Mouse (Mus musculus): ENCODE data around the gene Kifc1.
"Not testable (repeated sequence)": the region's sequence is repeated elsewhere in the genome, so short reads cannot be mapped to it uniquely, and the experiment has no call there.

The Kifc1 gene

GRCm38 (mm10) chr17:33875797-33876196 lies 14.7 kb downstream of the Kifc1 start:
- not testable (repeated sequence) for H3K9me3 ChIP-seq (ENCODE audit: low read length); H3K27me3 ChIP-seq (ENCODE audit: insufficient read depth, low read length); H3K4me3 ChIP-seq (replicated peaks; ENCODE audit: low read length)
- TF ChIP-seq CTCF (conservative IDR thresholded peaks at IDR 0.05; ENCODE audit: low read length): peak; percentile 12; the same call in 1 of the 2 replicates
- H3K4me1 ChIP-seq (replicated peaks; ENCODE audit: low read depth, low read length): peaks cover 22% of the 10 kb centered on the region
- H3K36me3 ChIP-seq (ENCODE audit: insufficient read depth, low read length): peaks cover 59% of the 10 kb centered on the region

GRCm38 (mm10) chr17:33874411-33874810 lies 16.1 kb downstream of the Kifc1 start:
- Histone ChIP-seq H3K27me3 (ENCODE audit: insufficient read depth, low read length) (no peaks in the 10 kb centered on the region), H3K36me3 (ENCODE audit: insufficient read depth, low read length) (peaks cover 45% of the 10 kb centered on the region), H3K4me1 (replicated peaks; ENCODE audit: low read depth, low read length) (peaks cover 20% of the 10 kb centered on the region), H3K9me3 (ENCODE audit: low read length) (no peaks in the 10 kb centered on the region), H3K4me3 (replicated peaks; ENCODE audit: low read length) (peak overlapping the region; percentile 23; the same call in 1 of the 2 replicates)
- TF ChIP-seq NANOG (IDR thresholded peaks at IDR 0.05; ENCODE audit: borderline replicate concordance, low read length): no peak
- TF ChIP-seq CTCF (conservative IDR thresholded peaks at IDR 0.05; ENCODE audit: low read length): no peak
- TF ChIP-seq POU5F1 (IDR thresholded peaks at IDR 0.05; ENCODE audit: borderline replicate concordance, low read length): no peak

- H3K4me1 ChIP-seq (replicated peaks; ENCODE audit: low read depth, low read length): peaks cover 20% of the 10 kb centered on the region
- H3K36me3 ChIP-seq (ENCODE audit: insufficient read depth, low read length): peaks cover 36% of the 10 kb centered on the region
- H3K9me3 ChIP-seq (ENCODE audit: low read length); H3K27me3 ChIP-seq (ENCODE audit: insufficient read depth, low read length): not testable (repeated sequence)
- H3K4me3 ChIP-seq (replicated peaks; ENCODE audit: low read length): peak within 1 kb of the TSS; percentile 23; the same call in 1 of the 2 replicates
Observed at GRCm38 (mm10) chr17:33873537-33873936, 16.9 kb downstream of the Kifc1 start, which contains the start of gene Gm7029. Gene Gm7029 (plus strand): TSS chr17:33873837.

- no peaks in the 10 kb centered on the region for H3K27me3 ChIP-seq (ENCODE audit: insufficient read depth, low read length)
- peaks cover 19% of the 10 kb centered on the region for H3K4me1 ChIP-seq (replicated peaks; ENCODE audit: low read depth, low read length)
- H3K4me3 ChIP-seq (replicated peaks; ENCODE audit: low read length): no peak overlapping the region
- TF ChIP-seq CTCF (conservative IDR thresholded peaks at IDR 0.05; ENCODE audit: low read length) (peak; percentile 78), POU5F1 (IDR thresholded peaks at IDR 0.05; ENCODE audit: borderline replicate concordance, low read length) (no peak), NANOG (IDR thresholded peaks at IDR 0.05; ENCODE audit: borderline replicate concordance, low read length) (no peak)
- H3K36me3 ChIP-seq (ENCODE audit: insufficient read depth, low read length): no peaks in the 10 kb centered on the region
- H3K9me3 ChIP-seq (ENCODE audit: low read length): no peaks in the 10 kb centered on the region
Observed at GRCm38 (mm10) chr17:33865330-33866030, 25.0 kb downstream of the Kifc1 start.

- TF ChIP-seq NANOG (IDR thresholded peaks at IDR 0.05; ENCODE audit: borderline replicate concordance, low read length) (peak; percentile 40; the same call in 1 of the 2 replicates), CTCF (conservative IDR thresholded peaks at IDR 0.05; ENCODE audit: low read length) (no peak)
Observed at GRCm38 (mm10) chr17:33857816-33858215, 32.6 kb downstream of the Kifc1 start.

GRCm38 (mm10) chr17:33851331-33851730 lies 39.1 kb downstream of the Kifc1 start:
- TF ChIP-seq POU5F1 (IDR thresholded peaks at IDR 0.05; ENCODE audit: borderline replicate concordance, low read length) (no peak), NANOG (IDR thresholded peaks at IDR 0.05; ENCODE audit: borderline replicate concordance, low read length) (no peak), CTCF (conservative IDR thresholded peaks at IDR 0.05; ENCODE audit: low read length) (no peak)
- Histone ChIP-seq H3K4me1 (replicated peaks; ENCODE audit: low read depth, low read length) (peaks cover 9% of the 10 kb centered on the region), H3K27me3 (ENCODE audit: insufficient read depth, low read length) (no peaks in the 10 kb centered on the region), H3K9me3 (ENCODE audit: low read length) (peaks cover 24% of the 10 kb centered on the region), H3K36me3 (ENCODE audit: insufficient read depth, low read length) (peaks cover 40% of the 10 kb centered on the region), H3K4me3 (replicated peaks; ENCODE audit: low read length) (no peak overlapping the region)

More at GRCm38 (mm10) chr17:33857816-33858215, 32.6 kb downstream of the Kifc1 start:
- peaks cover 60% of the 10 kb centered on the region for H3K9me3 ChIP-seq (ENCODE audit: low read length)
- 0 out of 2 replicates have a peak, but pooled peaks cover 3% of the 10 kb centered on the region for H3K4me1 ChIP-seq (replicated peaks; ENCODE audit: low read depth, low read length)
- H3K27me3 ChIP-seq (ENCODE audit: insufficient read depth, low read length): no peaks in the 10 kb centered on the region
- 0 out of 2 replicates have a peak, but pooled peaks cover 5% of the 10 kb centered on the region for H3K36me3 ChIP-seq (ENCODE audit: insufficient read depth, low read length)
- no peak overlapping the region for H3K4me3 ChIP-seq (replicated peaks; ENCODE audit: low read length)

- no peak for TF ChIP-seq NANOG (IDR thresholded peaks at IDR 0.05; ENCODE audit: borderline replicate concordance, low read length)
- TF ChIP-seq POU5F1 (IDR thresholded peaks at IDR 0.05; ENCODE audit: borderline replicate concordance, low read length): no peak
- no peak for TF ChIP-seq CTCF (conservative IDR thresholded peaks at IDR 0.05; ENCODE audit: low read length)
- Histone ChIP-seq H3K36me3 (ENCODE audit: insufficient read depth, low read length) (peaks cover 49% of the 10 kb centered on the region), H3K4me3 (replicated peaks; ENCODE audit: low read length) (no peak overlapping the region), H3K27me3 (ENCODE audit: insufficient read depth, low read length) (no peaks in the 10 kb centered on the region), H3K9me3 (ENCODE audit: low read length) (no peaks in the 10 kb centered on the region), H3K4me1 (replicated peaks; ENCODE audit: low read depth, low read length) (peaks cover 37% of the 10 kb centered on the region)
Observed at GRCm38 (mm10) chr17:33848139-33848538, 42.3 kb downstream of the Kifc1 start.

- H3K36me3 ChIP-seq (ENCODE audit: insufficient read depth, low read length): peaks cover 55% of the 10 kb centered on the region
- TF ChIP-seq CTCF (conservative IDR thresholded peaks at IDR 0.05; ENCODE audit: low read length) (no peak), POU5F1 (IDR thresholded peaks at IDR 0.05; ENCODE audit: borderline replicate concordance, low read length) (no peak), NANOG (IDR thresholded peaks at IDR 0.05; ENCODE audit: borderline replicate concordance, low read length) (no peak)
- peaks cover 51% of the 10 kb centered on the region for H3K4me1 ChIP-seq (replicated peaks; ENCODE audit: low read depth, low read length)
- no peaks in the 10 kb centered on the region for H3K9me3 ChIP-seq (ENCODE audit: low read length)
- peak overlapping the region; percentile 98 for H3K4me3 ChIP-seq (replicated peaks; ENCODE audit: low read length)
- no peaks in the 10 kb centered on the region for H3K27me3 ChIP-seq (ENCODE audit: insufficient read depth, low read length)
Observed at GRCm38 (mm10) chr17:33844196-33844595, 46.3 kb downstream of the Kifc1 start.

Measured in E14TG2a.4 (cell line).